Comparison of ENCODE assay signal across 8 mouse cellular contexts in genomic region chr2:181188681-181189080, GRCm38 (mm10). TPM values are rescaled to one million over a fixed set of nuclear protein-coding genes. Genes with fewer than 3 reads are reported as not detected.
DNase-seq lines count a peak whose midpoint lies in the region; ATAC-seq lines count a peak whose summit lies in the region.

No protein-coding gene starts in this region.

- peak; percentile 31 to 56 for DNase-seq in heart, adult 18-20 months
- no peak for DNase-seq in heart, postnatal 25 days (ENCODE audit: low spot score)
- DNase-seq in forebrain, embryonic 10.5 days (ENCODE audit: extremely low spot score, low spot score) = no peak
- peak; percentile 24 for DNase-seq in lung, postnatal 14 days
- DNase-seq in frontal cortex, postnatal 25 days (ENCODE audit: low spot score in 2 of 2) = no peak
- no peak for DNase-seq in cerebellum, adult 18-20 months

- no peaks in the 10 kb centered on the region for H3K9me3 ChIP-seq in forebrain, embryonic 10.5 days
- H3K9me3 ChIP-seq in intestine, embryonic 16.5 days (ENCODE audit: control insufficient read depth, low read length) = no peaks in the 10 kb centered on the region
- H3K9me3 ChIP-seq in stomach, embryonic 14.5 days (ENCODE audit: control insufficient read depth, low read depth, low read length) = no peaks in the 10 kb centered on the region

- no peaks in the 10 kb centered on the region for H3K27me3 ChIP-seq in forebrain, embryonic 10.5 days (ENCODE audit: poor library complexity, severe bottlenecking)
- no peaks in the 10 kb centered on the region for H3K27me3 ChIP-seq in intestine, embryonic 16.5 days (replicated peaks; ENCODE audit: control insufficient read depth, insufficient read depth, low read length)
- no peaks in the 10 kb centered on the region for H3K27me3 ChIP-seq in stomach, embryonic 14.5 days (ENCODE audit: control insufficient read depth, insufficient read depth, low read length)

- peaks cover 25% of the 10 kb centered on the region for H3K4me1 ChIP-seq in forebrain, embryonic 10.5 days
- peaks cover 11% of the 10 kb centered on the region for H3K4me1 ChIP-seq in intestine, embryonic 16.5 days (ENCODE audit: control insufficient read depth, insufficient read depth, low read length)
- H3K4me1 ChIP-seq in stomach, embryonic 14.5 days (ENCODE audit: control insufficient read depth, insufficient read depth, low read length) = no peaks in the 10 kb centered on the region

- peak overlapping the region; percentile 95 for H3K4me2 ChIP-seq in intestine, embryonic 16.5 days (ENCODE audit: low read depth, low read length)
- peak overlapping the region; percentile 63 for H3K4me2 ChIP-seq in stomach, embryonic 14.5 days (replicated peaks; ENCODE audit: low read depth, low read length)

- H3K36me3 ChIP-seq in forebrain, embryonic 10.5 days (replicated peaks) = peaks cover 18% of the 10 kb centered on the region
- no peaks in the 10 kb centered on the region for H3K36me3 ChIP-seq in intestine, embryonic 16.5 days (ENCODE audit: control insufficient read depth, insufficient read depth, low read length)
- H3K36me3 ChIP-seq in stomach, embryonic 14.5 days (ENCODE audit: control insufficient read depth, insufficient read depth, low read length) = no peaks in the 10 kb centered on the region; the same call in 1 of the 2 replicates

- 0 out of 2 replicates have a peak, but pooled peaks have one; percentile 7 for ATAC-seq in intestine, embryonic 16.5 days
- ATAC-seq in stomach, embryonic 14.5 days (ENCODE audit: insufficient number of reproducible peaks, insufficient read depth, low FRiP score, low read depth) = no peak

- peak overlapping the region; percentile 78 for H3K4me3 ChIP-seq in forebrain, embryonic 10.5 days
- H3K4me3 ChIP-seq in intestine, embryonic 16.5 days (ENCODE audit: low read length) = peak overlapping the region; percentile 4; the same call in 1 of the 2 replicates
- H3K4me3 ChIP-seq in stomach, embryonic 14.5 days (ENCODE audit: low read depth, low read length) = no peak overlapping the region

- 59% methylated on average over 2 of the region's 2 CpGs for WGBS in forebrain, embryonic 10.5 days
- 52% methylated on average over 2 of the region's 2 CpGs for WGBS in intestine, embryonic 16.5 days
- 63% methylated on average over 2 of the region's 2 CpGs for WGBS in stomach, embryonic 14.5 days

- H3K27ac ChIP-seq in forebrain, embryonic 10.5 days = peak overlapping the region; percentile 97
- peak overlapping the region; percentile 38 for H3K27ac ChIP-seq in intestine, embryonic 16.5 days (ENCODE audit: low read length)
- peak overlapping the region; percentile 56; the same call in 1 of the 2 replicates for H3K27ac ChIP-seq in stomach, embryonic 14.5 days (ENCODE audit: low read length)

- peak overlapping the region; percentile 26 for H3K9ac ChIP-seq in intestine, embryonic 16.5 days (ENCODE audit: low read depth, low read length)
- H3K9ac ChIP-seq in stomach, embryonic 14.5 days (replicated peaks; ENCODE audit: low read depth, low read length) = no peak overlapping the region

- intact Hi-C loops in heart, postnatal 25 days (cut with DNase I) = loop anchor here (5.0 kb wide), 2 partner anchors 49 to 129 kb away; partner anchors contain the start of gene Rtel1

RNA-seq across cellular contexts. Expression of gene Ppdpf, which starts 1.6 kb away (rescaled TPM):
- total RNA-seq in heart, adult 18-20 months (2021) = 10 to 100 TPM; 47.6 to 56.8 TPM
- total RNA-seq in heart, postnatal 25 days (2021) = 10 to 100 TPM; 52.0 to 55.5 TPM
- 387 and 397 TPM in 2 replicates for polyA plus RNA-seq in forebrain, embryonic 10.5 days (2016; fragmentation: Nextera tagmentation; extraction: Ambion mirVana)
- polyA plus RNA-seq in intestine, embryonic 16.5 days (2015; fragmentation: Nextera tagmentation; extraction: Ambion mirVana) = 275 and 287 TPM in 2 replicates
- polyA plus RNA-seq in stomach, embryonic 14.5 days (2014; fragmentation: Nextera tagmentation; extraction: Ambion mirVana) = 354 and 378 TPM in 2 replicates

RNA-seq across cellular contexts. Expression of gene Ptk6, which starts 13.9 kb away (rescaled TPM):
- under 1 TPM in 1 of 2 experiments, not detected in 1; 0.08 TPM for total RNA-seq in heart, adult 18-20 months (2021)
- not detected for total RNA-seq in heart, postnatal 25 days (2021)
- not detected in 2 replicates for polyA plus RNA-seq in forebrain, embryonic 10.5 days (2016; fragmentation: Nextera tagmentation; extraction: Ambion mirVana)
- 0.45 and 0.70 TPM in 2 replicates for polyA plus RNA-seq in intestine, embryonic 16.5 days (2015; fragmentation: Nextera tagmentation; extraction: Ambion mirVana)
- polyA plus RNA-seq in stomach, embryonic 14.5 days (2014; fragmentation: Nextera tagmentation; extraction: Ambion mirVana) = not detected in 2 replicates

RNA-seq across cellular contexts. Expression of gene Srms, which starts 24.3 kb away (rescaled TPM):
- under 1 TPM; 0.35 to 0.44 TPM for total RNA-seq in heart, adult 18-20 months (2021)
- total RNA-seq in heart, postnatal 25 days (2021) = under 1 TPM; 0.25 to 0.42 TPM
- polyA plus RNA-seq in forebrain, embryonic 10.5 days (2016; fragmentation: Nextera tagmentation; extraction: Ambion mirVana) = 0.12 and 0.15 TPM in 2 replicates
- polyA plus RNA-seq in intestine, embryonic 16.5 days (2015; fragmentation: Nextera tagmentation; extraction: Ambion mirVana) = 0.10 and 0.20 TPM in 2 replicates
- 0.15 TPM in 1 of 2 replicates, not detected in the other for polyA plus RNA-seq in stomach, embryonic 14.5 days (2014; fragmentation: Nextera tagmentation; extraction: Ambion mirVana)

RNA-seq across cellular contexts. Expression of gene Fndc11, which starts 31.1 kb away (rescaled TPM):
- not detected for total RNA-seq in heart, adult 18-20 months (2021)
- not detected for total RNA-seq in heart, postnatal 25 days (2021)
- 0.47 and 0.68 TPM in 2 replicates for polyA plus RNA-seq in forebrain, embryonic 10.5 days (2016; fragmentation: Nextera tagmentation; extraction: Ambion mirVana)
- 0.18 TPM in 1 of 2 replicates, not detected in the other for polyA plus RNA-seq in intestine, embryonic 16.5 days (2015; fragmentation: Nextera tagmentation; extraction: Ambion mirVana)
- polyA plus RNA-seq in stomach, embryonic 14.5 days (2014; fragmentation: Nextera tagmentation; extraction: Ambion mirVana) = 0.29 and 0.36 TPM in 2 replicates

RNA-seq across cellular contexts. Expression of gene Eef1a2, which starts 31.9 kb away (rescaled TPM):
- total RNA-seq in heart, adult 18-20 months (2021) = 1,000 to 10,000 TPM; 1,477 to 1,557 TPM
- total RNA-seq in heart, postnatal 25 days (2021) = 1,000 to 10,000 TPM; 1,438 to 1,541 TPM
- polyA plus RNA-seq in forebrain, embryonic 10.5 days (2016; fragmentation: Nextera tagmentation; extraction: Ambion mirVana) = 0.07 and 0.15 TPM in 2 replicates
- polyA plus RNA-seq in intestine, embryonic 16.5 days (2015; fragmentation: Nextera tagmentation; extraction: Ambion mirVana) = 0.06 TPM in 2 replicates
- polyA plus RNA-seq in stomach, embryonic 14.5 days (2014; fragmentation: Nextera tagmentation; extraction: Ambion mirVana) = 0.23 and 0.28 TPM in 2 replicates

Comparison
In these comparisons a context has a peak if more than half of its experiments do, and no peak if none do; other contexts are left out.
1. DNase-seq: peak in heart, adult 18-20 months (2 of 2) and lung, postnatal 14 days (single experiment); none in heart, postnatal 25 days (single experiment), forebrain, embryonic 10.5 days (single experiment), frontal cortex, postnatal 25 days (0 of 2) and cerebellum, adult 18-20 months (0 of 2).
2. H3K27ac ChIP-seq: peak in every context shown above with its lines; median percentile 97 in forebrain, embryonic 10.5 days; 56 in stomach, embryonic 14.5 days; 38 in intestine, embryonic 16.5 days.